Mouse (Mus musculus) embryo, embryonic 11.5 days (tissue): ENCODE results near the gene Psapl1.

Experiments used
- DNase-seq: peaks from one replicate; pipeline ENCODE4 v3.0.0-alpha.2; 2012; ENCODE audit warnings: low read depth, low spot score

The Psapl1 gene

DNA sequence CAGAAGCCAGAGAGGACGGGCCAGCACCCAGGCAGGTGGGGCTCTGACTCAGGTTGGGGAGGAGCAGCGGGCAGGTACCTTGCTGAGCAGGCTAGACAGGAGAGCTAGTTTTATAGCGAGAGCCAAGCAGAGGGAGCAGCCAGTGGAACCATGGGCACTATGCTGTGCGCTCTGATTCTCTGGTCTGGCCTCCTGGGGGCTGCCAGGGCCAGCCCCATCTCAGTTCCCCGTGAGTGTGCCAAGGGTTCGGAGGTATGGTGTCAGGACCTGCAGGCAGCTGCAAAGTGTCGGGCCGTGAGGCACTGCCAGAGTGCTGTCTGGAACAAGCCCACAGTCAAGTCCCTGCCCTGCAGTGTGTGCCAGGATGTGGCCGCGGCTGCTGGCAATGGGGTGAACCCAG lies at the start of gene Psapl1:
Gene Psapl1, plus strand, starts transcription at position 106 of the 400 bp plus-strand sequence.
- DNase-seq, result no peak

DNA sequence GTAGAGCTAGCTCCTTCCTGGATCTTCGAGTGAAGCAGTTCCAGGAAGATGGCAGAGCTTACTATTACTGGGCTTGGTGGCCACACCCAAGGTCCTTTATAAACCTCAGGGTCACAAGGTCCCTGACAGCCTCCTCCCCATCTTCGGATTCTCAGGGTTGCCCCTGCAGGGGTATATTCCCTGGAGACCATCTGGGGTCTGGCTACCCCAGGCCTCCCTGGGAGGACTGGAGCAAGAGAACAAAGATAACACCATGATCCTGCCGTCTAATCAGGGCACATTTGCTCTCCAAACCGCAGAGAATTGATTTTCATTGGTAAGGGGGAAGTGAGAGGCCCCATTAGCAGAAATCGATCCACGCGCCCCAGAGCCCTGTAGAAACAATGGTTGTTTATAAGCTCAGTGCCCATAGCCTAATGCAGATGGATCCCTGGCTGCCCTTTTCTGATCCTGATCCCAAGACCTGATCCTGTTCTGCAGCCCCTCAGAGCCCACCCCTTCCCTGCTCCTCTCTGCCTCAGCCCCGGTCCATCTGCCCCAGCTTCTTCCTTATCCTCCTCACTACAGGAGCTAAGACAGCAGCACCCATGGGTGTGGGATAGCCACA lies 48.8 kb upstream of the Psapl1 start:
- DNase-seq, result no peak

DNA sequence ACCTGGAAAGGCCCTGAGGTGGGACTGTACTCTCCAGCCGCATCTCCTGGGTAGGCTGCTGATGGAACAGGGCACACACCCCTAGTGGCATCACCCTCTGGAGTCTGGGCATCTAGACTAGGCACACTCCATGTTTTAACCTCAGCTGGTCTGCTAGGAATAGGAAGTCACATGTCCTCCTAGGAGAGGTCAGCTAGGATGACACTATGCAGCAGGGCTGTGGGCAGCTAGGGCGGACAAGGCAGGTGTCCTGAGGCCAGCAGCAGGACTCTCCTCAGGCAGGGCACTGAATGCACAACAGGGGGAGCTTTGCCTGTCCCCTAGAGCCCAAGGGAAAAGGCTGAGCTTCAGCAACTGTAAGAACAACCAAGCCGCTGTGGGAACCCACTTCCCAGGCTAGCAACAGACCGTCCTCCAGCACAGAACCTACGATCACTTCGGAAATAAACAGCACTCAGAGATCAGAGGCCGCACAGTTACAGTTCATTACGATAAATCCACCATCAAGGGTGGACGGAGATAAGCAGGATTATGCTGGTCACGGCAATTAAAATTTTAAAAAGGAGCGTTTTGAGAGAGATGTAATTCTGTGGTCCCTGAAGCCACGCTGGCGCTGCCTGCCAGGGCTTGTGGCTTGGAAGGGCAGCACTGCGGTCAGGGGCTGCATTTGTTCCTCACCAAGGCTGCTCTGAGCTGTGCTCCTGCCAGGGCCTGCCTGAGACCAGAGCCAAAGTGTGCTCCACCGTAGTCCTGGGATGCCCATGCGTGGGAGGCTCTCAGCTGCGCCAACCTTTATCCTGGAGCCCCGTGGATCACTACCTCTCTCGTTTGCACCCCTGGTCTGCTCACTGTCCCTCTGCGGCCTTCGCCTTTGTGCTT lies 38.2 kb upstream of the Psapl1 start:
- no peak for DNase-seq

DNA sequence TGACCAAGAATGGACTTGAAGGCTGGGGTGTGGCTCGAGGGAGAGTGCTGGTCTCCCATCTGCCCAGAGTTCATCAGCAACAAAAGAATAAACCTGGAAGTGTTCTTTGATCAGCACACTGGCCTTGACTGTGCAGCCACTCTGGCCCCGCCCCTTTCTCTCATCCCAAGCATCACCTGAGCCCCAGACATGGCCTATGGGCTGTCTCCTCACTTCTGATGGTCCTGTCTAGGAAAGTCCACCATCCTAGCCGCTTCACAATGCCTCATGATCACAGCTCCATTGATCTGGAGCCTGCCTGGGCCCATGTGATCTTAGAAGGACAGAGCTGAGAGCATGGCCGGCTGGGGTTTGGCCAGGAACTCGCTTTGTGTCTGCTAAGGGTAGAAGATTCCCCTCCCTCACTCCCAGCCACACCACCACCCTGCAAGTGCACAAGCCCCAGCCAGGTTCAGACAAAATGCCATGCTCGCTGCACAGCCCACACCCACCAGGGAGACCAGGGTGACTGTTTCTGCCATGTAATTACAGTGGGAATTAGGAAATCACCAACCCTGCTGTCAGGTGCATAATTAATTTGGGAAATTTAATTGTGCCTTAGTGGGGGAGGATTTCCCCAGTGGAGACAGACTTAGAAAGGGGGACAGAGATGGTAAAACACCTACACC lies 37.3 kb upstream of the Psapl1 start:
- no peak for DNase-seq

DNA sequence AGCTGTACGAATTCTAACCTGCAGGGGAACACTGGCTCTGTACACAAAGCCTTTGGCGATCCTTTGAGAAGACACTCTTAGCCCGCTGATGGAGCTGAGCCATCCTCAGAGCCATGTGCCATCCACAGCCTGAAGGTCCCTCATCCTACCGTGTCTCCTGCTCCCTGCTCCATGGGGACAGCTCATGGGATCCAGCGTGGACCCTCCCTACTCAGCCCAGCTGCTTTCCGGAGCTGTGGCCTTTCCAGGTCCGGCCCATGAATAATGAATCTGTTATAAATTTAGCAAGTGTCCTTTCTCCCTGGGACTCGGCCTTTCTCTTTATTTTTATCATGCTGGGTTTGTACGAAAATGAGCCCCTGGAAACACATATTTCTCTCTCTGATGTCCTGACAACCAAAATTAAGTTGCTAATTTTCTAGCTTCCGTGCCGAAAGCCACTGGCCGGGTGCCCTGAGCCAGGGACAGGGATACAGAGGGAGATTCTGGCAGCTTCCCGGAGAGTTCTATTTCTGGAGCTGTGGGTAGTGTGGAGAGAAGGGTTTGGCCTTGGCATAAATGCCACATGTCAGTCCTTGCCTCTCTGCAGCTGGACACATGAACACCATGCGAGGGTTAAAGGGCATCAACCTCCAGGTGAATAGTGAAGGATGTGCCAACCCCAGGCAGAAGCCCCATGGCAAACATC lies 34.7 kb upstream of the Psapl1 start:
- DNase-seq, result no peak

DNA sequence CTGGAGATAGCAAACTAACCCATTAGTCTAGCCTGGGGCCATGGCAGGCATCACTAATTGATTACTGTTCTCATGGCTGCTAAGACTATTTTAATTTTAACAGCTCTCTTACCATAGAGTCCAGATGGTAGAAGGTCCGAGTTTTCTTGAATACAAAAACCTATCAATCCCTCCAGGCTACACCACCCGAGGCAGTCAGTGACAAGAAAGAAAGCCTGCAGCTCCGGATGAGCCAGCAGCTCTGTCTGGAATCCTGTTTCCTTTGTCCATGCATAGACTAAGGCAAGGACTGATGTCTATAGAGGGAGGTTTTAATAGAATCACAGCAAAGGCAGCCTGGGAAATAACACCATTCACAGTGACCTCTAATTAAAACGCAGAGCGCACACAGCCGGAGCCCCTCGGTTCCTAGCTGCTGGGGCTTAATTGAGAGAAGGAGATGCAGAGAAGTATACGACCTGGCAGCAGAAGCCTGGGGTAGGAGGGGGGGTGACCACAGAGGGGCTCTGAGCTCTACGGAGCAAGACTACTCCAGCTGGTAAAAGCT lies 29.2 kb upstream of the Psapl1 start:
- peak; percentile 16 for DNase-seq

DNA sequence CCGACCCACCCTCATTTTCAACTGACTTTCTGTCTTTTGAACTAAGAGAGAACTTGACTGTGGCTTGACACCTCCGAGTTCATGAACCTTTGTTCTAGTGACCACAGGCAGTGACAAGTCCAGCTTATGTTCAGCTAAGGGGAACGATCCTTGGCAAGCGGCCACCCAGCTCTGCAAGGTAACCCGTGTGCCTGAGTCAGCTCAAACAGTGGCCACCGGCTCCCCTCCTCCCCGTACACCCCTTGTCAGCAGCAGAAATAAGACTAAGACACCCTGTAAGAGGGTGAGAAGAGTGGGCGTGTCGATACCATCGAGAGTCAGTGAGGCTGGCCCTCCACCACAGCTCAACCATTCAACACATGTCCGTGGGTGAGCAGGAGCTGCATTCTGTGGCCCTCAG lies 27.4 kb upstream of the Psapl1 start:
- no peak for DNase-seq

DNA sequence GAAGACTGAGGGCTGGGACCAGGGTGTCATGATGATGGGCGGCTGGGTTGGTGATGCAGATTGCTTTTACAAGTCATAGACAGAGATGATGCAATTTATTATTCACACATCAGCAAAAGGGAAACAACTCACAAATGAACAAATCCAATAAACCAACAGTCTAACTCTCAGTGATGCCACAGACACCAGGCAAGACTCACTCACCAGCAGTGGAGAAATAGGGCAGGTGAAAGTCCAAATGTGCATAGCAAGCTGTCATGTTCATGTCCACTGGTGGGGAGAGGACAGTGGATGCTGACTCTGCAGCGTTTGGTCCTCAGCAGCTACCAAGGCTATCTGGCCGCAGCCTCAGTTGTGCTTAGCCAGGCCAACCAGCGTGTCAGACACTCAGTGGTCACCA lies 26.9 kb upstream of the Psapl1 start:
- no peak for DNase-seq

DNA sequence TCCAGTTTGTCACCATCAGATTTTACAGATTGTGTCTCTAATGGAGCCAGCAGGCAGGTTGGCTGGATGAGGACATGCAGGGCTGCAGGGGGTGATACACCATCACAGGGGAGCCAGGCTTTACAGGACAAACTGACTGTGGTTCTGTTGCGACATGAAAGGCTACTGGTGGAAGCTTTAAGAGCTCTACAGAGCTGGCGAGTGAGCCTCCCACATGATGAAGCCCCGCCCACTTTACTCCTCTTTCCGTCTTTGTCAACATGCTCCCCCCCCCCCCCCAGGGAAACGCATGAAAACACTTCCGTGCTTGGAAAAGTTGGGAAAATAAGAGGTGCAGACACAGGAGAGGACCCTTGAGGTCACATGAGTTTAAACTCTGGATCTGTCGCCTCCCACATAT lies 25.6 kb upstream of the Psapl1 start:
- no peak for DNase-seq

DNA sequence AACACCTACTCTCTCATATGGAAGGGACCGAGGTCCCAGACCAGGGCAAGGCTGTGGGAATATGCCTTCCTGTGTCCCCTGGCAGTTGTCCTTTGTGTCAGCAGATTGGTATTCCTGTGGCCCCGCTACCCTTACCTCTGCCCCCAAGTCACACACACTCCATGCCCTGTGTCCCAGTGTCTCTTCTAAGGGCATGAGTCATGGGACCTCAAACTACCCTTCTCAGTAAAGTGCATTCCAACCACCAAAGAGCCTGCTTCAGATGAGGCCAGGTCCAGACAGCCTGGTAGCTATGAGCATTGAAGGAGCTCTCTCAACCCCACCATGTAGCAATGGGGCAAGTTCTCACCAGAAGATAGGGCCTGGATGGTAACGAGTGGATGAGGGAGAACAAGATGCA lies 25.0 kb upstream of the Psapl1 start:
- DNase-seq, result no peak

DNA sequence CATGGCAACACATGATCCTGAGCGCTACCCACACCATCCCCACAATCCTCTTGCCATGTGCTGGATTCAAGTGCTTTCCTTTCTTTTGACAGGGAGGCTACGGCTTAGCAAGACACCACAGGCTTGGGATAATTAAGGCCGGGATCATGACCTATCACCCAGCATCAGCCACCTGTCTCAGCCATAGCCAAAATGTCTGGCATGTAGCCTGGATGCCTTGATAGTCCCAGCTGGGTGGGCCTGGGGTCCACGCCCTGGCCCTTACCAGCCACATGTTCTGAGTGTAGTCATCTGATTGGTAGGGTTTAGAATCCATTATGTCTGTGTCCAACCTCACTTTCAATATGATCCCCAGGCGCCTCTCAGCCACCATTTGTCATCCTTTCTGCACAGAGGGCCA lies 24.1 kb upstream of the Psapl1 start:
- DNase-seq, result no peak

DNA sequence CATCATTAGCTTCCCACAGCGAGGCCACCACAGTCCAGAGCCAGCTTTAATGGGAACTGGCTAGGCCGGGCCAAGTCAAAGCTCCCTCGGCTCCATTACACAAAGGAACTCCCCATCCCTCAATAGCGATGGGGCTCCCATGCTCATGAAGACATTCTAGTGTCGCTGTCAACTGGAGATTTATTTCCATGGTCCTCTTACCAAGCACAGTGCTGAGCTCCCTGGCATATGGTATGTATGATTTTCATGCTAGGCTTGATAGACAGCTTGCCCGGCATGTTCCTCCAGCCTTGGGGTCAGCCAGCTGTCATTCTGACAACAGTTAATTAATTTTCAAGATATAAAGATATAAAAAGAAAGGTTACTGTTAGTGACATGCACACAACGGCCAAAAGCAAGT lies 21.5 kb upstream of the Psapl1 start:
- no peak for DNase-seq

DNA sequence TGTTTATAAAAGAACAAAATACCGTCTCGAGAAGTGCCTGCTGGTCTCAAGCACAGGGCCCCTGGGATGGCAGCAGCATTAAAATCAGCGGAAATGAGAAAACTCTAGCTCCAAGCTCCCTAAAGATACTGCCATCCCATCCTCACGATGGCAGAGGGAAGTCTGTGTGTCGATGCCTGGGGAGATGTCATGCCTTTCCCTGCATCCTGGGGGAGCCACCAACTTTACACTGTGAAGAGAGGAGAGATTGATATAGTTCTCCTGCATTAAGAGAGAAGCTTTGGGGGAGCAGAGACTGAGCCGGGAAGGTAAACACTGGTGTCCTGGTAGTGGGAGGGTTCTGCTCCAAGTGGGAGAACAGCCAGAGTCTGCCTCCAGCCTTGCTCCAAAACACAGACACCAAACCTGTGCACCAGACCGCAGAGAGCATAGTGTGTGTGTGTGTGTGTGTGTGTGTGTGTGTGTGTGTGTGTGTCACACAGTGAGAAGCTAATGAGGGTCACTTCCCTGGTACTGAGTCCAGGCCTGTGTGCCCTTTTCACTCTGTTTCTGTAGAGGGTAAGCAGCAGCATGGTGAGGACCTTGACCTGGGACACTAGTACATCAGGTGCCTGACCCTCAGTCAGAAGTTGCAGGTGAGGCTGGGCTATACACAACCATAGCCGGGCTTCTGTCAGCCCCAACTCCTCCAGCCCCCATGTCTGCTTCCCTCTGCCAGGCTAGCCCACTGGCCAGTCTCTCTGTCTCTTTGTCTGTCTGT lies 17.3 kb upstream of the Psapl1 start:
- no peak for DNase-seq

DNA sequence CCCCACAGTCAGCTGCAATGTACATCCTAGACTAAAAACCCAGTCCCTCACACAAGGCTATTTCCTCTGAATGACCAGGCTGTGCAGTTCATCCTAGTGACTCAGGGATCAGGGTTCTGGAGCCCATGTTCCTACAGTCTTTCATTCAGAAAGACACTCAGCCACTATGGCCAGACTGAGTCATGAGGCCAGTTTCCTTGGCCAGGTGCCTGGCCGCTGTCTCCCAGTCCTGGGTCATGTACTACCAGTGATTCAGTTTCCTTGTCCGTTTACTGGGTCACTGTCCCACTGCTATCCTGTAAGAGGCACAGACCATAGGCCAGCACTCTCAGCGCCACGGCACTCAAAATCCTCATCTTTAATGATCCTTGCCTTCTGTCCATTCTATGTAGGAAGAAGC lies 15.5 kb upstream of the Psapl1 start:
- DNase-seq, result no peak

DNA sequence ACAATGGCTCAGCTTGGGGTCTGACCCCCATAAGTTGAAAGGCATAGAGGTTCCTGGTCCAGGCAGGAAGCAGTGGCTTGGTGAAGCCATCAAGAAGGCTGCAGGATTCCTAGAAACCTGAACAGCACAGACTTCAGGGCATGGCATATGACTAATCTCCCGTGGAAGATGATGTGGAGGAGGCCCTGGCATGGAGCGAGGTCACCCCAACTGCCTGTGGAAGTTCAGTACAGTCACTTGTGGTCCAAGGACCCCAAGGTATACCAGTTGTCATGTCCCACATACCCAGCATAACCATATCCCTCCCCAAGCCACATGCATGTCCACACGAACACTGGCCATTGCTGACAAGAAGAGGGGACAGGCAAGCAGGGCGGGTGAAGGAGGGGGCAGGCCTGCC lies 12.5 kb upstream of the Psapl1 start:
- no peak for DNase-seq

DNA sequence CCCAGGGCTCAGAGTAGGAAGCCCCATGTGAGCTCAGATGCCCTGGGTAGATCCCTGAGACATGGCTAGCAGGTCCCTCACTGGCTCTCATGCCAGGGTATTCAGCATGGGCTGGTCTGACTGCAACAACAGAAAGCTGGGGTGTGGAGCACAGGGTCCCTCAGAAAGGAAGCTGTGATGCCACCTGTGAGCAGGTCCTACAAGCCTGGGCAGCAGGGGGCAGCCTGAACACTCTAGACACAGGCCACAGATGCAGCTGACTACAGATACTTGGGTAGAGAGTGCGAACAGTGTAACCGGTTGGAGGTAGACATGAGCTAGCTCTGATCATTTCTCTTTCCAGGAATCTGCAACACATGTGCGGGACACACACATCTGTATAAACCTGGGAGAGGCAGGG lies 11.9 kb upstream of the Psapl1 start:
- no peak for DNase-seq

DNA sequence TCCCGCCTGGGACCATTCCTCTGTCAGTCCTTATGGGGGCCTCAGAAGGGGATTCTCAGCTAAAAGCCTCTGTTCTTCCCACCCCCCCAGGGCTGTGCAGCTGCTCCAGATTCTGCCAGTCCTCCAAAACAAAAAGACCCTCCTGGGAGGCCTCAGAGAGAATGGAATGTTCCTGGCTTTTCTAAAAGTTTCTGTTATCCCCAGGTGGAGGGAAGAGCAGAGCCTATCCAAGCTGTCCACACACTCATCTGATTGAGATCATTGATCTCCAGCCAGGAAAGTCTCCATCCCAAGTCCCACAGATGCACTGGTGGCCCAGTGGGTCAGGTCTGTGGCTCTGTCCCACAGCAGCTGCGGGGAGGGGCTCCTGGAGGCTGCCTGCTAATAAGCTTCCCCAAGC lies 11.1 kb upstream of the Psapl1 start:
- DNase-seq, result no peak

DNA sequence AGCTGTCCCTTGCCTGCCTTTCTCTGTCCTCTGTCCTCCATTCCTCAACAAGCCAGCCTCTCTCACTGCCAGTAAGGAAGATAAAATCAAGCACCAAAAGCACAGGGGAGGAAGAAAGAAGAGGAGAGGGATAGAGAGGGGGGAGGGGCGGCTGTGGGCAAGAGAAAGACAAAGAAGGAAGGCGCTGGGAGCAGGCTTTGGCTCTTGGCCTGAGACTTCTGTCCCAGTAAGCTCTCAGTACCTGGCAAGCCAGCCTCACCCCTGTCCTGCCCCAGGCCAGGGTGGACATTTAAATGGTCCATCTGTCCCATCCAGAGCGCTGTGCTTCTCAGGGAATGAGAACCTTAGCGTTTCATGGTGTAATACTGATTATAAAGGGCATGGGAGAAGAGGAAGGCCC lies 9.2 kb upstream of the Psapl1 start:
- DNase-seq, result no peak

DNA sequence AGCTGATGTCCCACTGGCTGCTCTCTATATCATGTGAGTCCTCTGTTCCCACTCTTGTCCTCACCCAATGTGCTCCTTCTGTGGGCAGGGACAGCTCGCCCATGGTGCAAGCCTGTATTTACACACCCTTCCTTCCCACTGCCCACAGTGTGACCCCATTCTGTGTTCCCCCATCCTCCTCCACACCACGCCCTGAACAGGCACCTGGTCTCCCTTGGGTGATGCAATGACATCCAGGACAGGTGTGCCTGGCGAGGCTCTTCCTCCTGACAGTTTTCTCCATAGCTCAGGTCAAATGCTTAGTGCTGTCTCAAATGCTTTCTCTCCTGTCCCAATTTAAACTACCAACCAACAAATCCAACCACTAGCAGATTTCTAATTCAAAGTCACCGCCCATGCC lies 8.4 kb upstream of the Psapl1 start:
- DNase-seq, result no peak

DNA sequence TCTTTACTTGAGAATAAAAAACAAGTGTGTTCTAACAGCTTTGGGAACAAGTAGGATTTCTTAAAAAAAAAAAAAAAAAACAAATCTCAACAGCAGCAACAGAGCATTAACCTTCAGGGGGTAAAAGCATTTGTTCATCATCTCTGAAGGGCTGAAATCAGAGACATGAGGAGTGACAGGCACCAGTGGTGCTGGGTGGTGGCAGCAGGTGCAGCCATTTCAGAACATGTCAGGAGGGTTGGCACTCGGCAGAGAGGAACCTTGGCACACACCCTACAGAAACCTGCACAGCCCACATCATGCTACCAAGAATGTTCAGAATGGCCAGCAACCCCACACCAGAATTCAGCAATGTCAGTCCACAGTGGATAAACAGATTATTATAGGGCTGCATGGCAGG lies 4.3 kb upstream of the Psapl1 start:
- no peak for DNase-seq

DNA sequence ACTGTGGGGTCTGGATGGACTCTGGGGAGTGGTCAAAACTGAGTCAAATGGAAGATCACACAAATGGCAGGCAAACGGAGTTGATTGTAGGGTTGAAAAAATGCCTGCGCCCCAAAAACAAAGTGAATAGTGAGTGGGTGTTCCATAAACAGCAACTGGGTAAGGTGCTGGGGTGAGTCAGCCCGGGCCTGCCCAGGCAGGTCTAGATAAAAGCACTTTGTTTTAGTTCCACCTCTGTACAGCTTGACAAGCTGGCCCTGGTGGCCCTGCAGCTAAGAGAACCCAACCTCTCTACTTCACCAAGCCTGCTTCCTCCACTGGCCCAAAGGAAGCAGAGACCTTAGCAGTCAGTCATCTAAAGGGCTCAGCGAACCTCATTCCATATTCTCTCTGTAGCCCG lies 1.0 kb upstream of the Psapl1 start:
- no peak for DNase-seq
